Mouse (Mus musculus): Measurements from ENCODE around the gene Smpdl3a.

Gene Smpdl3a

GRCm38 (mm10) chr10:57819209-57819608 lies 25.1 kb downstream of the Smpdl3a start:
- no peak for DNase-seq (ENCODE audit: low read depth, low spot score)

- DNase-seq (ENCODE audit: low read depth, low spot score), result peak; percentile 55
Observed at GRCm38 (mm10) chr10:57822473-57822872, 28.3 kb downstream of the Smpdl3a start.

GRCm38 (mm10) chr10:57828649-57829048 lies 34.5 kb downstream of the Smpdl3a start:
- no peak for DNase-seq (ENCODE audit: low read depth, low spot score)

- DNase-seq (ENCODE audit: low read depth, low spot score), result no peak
Observed at GRCm38 (mm10) chr10:57829621-57830020, 35.5 kb downstream of the Smpdl3a start.

- DNase-seq (ENCODE audit: low read depth, low spot score), result no peak
Observed at GRCm38 (mm10) chr10:57835094-57835493, 41.0 kb downstream of the Smpdl3a start.

GRCm38 (mm10) chr10:57835982-57836381 lies 41.8 kb downstream of the Smpdl3a start:
- no peak for DNase-seq (ENCODE audit: low read depth, low spot score)

- DNase-seq (ENCODE audit: low read depth, low spot score), result no peak
Observed at GRCm38 (mm10) chr10:57841638-57842509, 47.7 kb downstream of the Smpdl3a start.

- peak; percentile 58 for DNase-seq (ENCODE audit: low read depth, low spot score)
Observed at GRCm38 (mm10) chr10:57847916-57848682, 54.0 kb downstream of the Smpdl3a start.

Measured in brain, embryonic 18.5 days (tissue).